Mouse (Mus musculus): ENCODE data around the gene Ttll4. TPM values are rescaled to one million over a fixed set of nuclear protein-coding genes. Genes with fewer than 3 reads are reported as not detected.

Gene Ttll4
- polyA plus RNA-seq, 1 experiment from 2014 or later, result 10.1 TPM

DNA sequence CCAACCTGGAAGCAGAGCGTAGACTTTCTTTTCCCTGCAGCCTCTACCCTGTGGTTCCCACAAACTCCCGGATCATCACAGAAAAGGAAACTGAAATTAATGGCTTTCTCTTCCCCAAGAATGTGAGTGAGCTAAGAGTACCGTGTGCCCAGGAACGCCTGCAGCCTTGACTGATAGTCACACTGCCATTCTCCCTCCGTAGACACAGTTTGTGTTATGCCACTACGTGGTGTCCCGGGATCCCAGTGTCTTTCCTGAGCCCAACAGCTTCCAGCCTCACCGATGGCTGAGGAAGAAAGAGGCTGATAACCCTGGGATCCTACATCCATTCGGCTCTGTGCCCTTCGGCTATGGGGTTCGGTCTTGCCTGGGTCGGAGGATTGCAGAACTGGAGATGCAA is 75.4 kb downstream of the Ttll4 start:
- Histone ChIP-seq H3K4me3 (replicated peaks) (no peak overlapping the region), H3K9me3 (no peaks in the 10 kb centered on the region), H3K4me1 (replicated peaks) (no peaks in the 10 kb centered on the region), H3K4me2 (replicated peaks) (no peak overlapping the region), H3K27me3 (replicated peaks) (no peaks in the 10 kb centered on the region), H3K36me3 (no peaks in the 10 kb centered on the region), H3K9ac (no peak overlapping the region), H3K27ac (no peak overlapping the region)
- no peak for ATAC-seq
- WGBS, result 83% methylated on average over 12 of the region's 12 CpGs

- Histone ChIP-seq H3K27me3 (replicated peaks) (no peaks in the 10 kb centered on the region), H3K4me3 (replicated peaks) (no peak overlapping the region), H3K9ac (no peak overlapping the region), H3K4me1 (replicated peaks) (no peaks in the 10 kb centered on the region), H3K9me3 (no peaks in the 10 kb centered on the region), H3K36me3 (no peaks in the 10 kb centered on the region), H3K27ac (no peak overlapping the region), H3K4me2 (replicated peaks) (no peak overlapping the region)
- no peak for ATAC-seq
- WGBS, result 86% methylated on average over 7 of the region's 7 CpGs
Measured at GRCm38 (mm10) chr1:74737500-74737899, 76.0 kb downstream of the Ttll4 start.

- Histone ChIP-seq H3K4me1 (replicated peaks) (no peaks in the 10 kb centered on the region), H3K9ac (no peak overlapping the region), H3K27ac (no peak overlapping the region), H3K9me3 (no peaks in the 10 kb centered on the region), H3K36me3 (no peaks in the 10 kb centered on the region), H3K27me3 (replicated peaks) (no peaks in the 10 kb centered on the region), H3K4me2 (replicated peaks) (no peak overlapping the region), H3K4me3 (replicated peaks) (no peak overlapping the region)
- no peak for ATAC-seq
- WGBS, result 78% methylated on average over 7 of the region's 7 CpGs
Measured at GRCm38 (mm10) chr1:74740846-74741245, 79.3 kb downstream of the Ttll4 start.

DNA sequence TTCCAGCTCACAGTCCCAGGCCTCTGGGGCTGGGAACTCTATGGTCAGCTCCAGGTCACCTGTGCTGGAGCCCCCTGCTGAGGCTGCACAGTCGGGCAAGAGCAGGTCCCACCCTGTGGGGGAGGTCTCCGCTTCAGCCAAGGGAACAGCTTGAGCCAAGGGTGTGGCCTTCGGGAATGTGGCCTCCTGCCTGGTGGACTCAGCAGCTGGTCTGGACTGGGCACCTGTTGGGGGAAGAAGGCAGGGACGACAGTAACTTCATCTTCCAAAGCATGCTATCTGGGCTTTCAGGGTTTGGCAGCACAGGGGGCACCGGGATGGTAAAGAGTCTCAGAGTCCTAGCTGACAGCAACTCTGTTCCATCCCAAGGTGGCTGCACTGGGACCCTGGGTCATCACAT is 85.8 kb downstream of the Ttll4 start:
- Histone ChIP-seq H3K4me3 (replicated peaks) (no peak overlapping the region), H3K9ac (no peak overlapping the region), H3K9me3 (no peaks in the 10 kb centered on the region), H3K27ac (no peak overlapping the region), H3K4me1 (replicated peaks) (peaks cover 13% of the 10 kb centered on the region), H3K36me3 (no peaks in the 10 kb centered on the region), H3K4me2 (replicated peaks) (no peak overlapping the region), H3K27me3 (replicated peaks) (peaks cover 19% of the 10 kb centered on the region; the same call in 1 of the 2 replicates)
- WGBS, result 59% methylated on average over 5 of the region's 5 CpGs
- ATAC-seq, result no peak

DNA sequence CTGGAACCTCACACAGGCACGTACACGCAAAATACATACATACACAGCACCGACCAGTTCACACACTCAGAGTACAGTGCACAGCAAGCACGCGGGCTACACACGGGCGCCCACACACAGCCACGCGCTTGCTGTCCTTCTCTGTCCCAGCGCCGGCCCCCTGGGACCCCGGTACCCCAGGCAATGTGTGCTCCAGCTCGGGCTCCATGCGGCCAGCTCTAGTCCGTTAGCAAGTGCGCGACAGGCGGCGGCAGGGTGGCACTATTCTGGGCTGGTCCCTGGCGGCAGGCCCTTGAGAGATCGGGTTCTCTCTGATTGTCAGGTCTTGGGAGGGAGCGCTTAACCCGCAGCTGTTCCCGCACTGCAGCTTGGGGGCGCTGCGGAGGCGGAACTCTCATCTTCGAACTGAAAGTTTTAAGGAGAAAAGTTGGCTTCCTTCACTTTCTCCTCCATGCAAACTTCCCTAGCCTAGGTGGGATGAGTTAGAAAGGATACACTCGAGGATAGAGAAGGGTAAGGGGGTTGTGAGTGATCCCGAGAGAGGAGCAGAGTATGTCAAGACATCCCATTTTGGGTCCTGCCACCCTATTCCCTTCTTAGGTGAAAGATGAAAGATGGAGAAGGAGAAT is 87.2 kb downstream of the Ttll4 start, which contains the start of gene Prkag3:
Gene Prkag3, minus strand, starts transcription at position 579 of the 629 bp plus-strand sequence.
- peak within 1 kb of the TSS; percentile 44; the same call in 1 of the 2 replicates for H3K9ac ChIP-seq
- ATAC-seq, result peak; percentile 70
- H3K36me3 ChIP-seq, result no peaks in the 10 kb centered on the region
- no peaks in the 10 kb centered on the region for H3K9me3 ChIP-seq
- WGBS, result 9% methylated on average over 30 of the region's 30 CpGs
- H3K4me2 ChIP-seq (replicated peaks), result peak within 1 kb of the TSS; percentile 55
- no peak within 1 kb of the TSS for H3K27ac ChIP-seq
- peak within 1 kb of the TSS; percentile 20 for H3K4me3 ChIP-seq (replicated peaks)
- H3K4me1 ChIP-seq (replicated peaks), result peaks cover 13% of the 10 kb centered on the region
- H3K27me3 ChIP-seq (replicated peaks), result peaks cover 19% of the 10 kb centered on the region; the same call in 1 of the 2 replicates

- H3K4me1 ChIP-seq (replicated peaks), result peaks cover 13% of the 10 kb centered on the region
- no peak overlapping the region for H3K9ac ChIP-seq
- 54% methylated on average over 7 of the region's 7 CpGs for WGBS
- H3K4me3 ChIP-seq (replicated peaks), result no peak overlapping the region; the same call in 1 of the 2 replicates
- peak; percentile 74 for ATAC-seq
- H3K9me3 ChIP-seq, result no peaks in the 10 kb centered on the region
- H3K27ac ChIP-seq, result no peak overlapping the region
- H3K36me3 ChIP-seq, result no peaks in the 10 kb centered on the region
- H3K4me2 ChIP-seq (replicated peaks), result peak overlapping the region; percentile 55
- H3K27me3 ChIP-seq (replicated peaks), result peaks cover 19% of the 10 kb centered on the region; the same call in 1 of the 2 replicates
Measured at GRCm38 (mm10) chr1:74749301-74749700, 87.8 kb downstream of the Ttll4 start.

DNA sequence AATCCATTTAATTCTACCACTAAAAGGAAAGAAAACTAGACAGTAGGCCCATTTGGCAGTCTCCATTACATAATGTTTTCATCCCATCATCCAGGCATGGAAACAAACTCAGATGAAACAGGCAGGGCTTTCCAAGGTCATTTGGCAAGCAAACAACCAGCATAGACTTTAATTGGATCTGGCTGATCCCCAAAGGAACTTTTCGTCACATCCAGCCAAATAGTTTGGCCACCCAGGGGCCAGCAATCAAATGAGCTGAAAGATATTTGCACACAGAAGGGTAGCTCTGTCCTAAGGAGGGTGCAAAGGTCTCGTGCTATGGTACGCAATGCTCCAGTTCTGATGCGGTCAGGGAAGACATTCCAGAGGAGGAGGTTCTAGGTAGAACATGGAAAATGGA is 89.1 kb downstream of the Ttll4 start:
- Histone ChIP-seq H3K9ac (no peak overlapping the region), H3K4me3 (replicated peaks) (no peak overlapping the region), H3K4me1 (replicated peaks) (peaks cover 13% of the 10 kb centered on the region), H3K36me3 (no peaks in the 10 kb centered on the region), H3K27ac (no peak overlapping the region), H3K4me2 (replicated peaks) (no peak overlapping the region), H3K27me3 (replicated peaks) (peaks cover 19% of the 10 kb centered on the region; the same call in 1 of the 2 replicates), H3K9me3 (no peaks in the 10 kb centered on the region)
- WGBS, result 76% methylated on average over 4 of the region's 4 CpGs
- ATAC-seq, result no peak

DNA sequence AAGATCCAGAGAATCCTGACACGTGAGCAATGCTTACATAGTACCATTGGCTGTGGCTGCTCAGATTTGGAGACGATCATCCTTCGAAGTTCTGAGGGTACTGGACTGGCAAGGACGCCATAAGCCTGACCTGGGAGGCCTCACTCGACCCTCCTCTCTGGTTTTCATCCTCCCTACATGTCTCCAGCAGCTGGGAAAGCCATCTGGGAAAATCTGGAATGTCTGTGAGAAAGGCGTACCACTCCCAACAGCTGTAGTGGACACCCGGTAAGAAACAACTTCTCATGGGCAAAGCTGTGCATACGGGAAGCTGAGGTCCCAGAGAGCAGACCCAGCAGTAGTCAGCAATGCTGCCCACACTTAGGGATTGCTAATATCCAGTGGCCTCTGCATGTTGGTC is 90.6 kb downstream of the Ttll4 start:
- no peaks in the 10 kb centered on the region for H3K36me3 ChIP-seq
- no peak for ATAC-seq
- WGBS, result 79% methylated on average over 8 of the region's 8 CpGs
- H3K27ac ChIP-seq, result no peak overlapping the region
- no peaks in the 10 kb centered on the region for H3K9me3 ChIP-seq
- no peak overlapping the region for H3K9ac ChIP-seq
- no peak overlapping the region for H3K4me3 ChIP-seq (replicated peaks)
- H3K4me1 ChIP-seq (replicated peaks), result peaks cover 13% of the 10 kb centered on the region
- H3K4me2 ChIP-seq (replicated peaks), result no peak overlapping the region
- H3K27me3 ChIP-seq (replicated peaks), result peaks cover 17% of the 10 kb centered on the region; the same call in 1 of the 2 replicates

DNA sequence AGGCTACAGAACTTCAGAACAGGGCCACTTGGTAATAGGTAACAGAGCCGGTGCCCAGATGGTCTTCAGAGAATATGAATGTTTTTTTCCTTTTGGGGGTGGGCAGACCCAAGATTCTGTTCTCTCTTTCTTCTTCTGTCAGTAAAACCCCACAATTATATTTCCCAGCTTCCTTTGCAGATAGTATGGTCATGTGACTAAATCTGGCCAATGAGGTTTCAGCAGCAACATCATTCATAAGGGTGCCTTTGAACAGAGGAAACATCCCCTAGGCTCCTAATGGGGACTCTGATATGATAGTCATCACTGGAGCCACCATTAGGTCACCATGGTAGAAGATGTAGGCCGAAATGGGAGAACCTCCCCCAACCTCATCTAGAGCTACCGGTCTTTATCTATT is 91.3 kb downstream of the Ttll4 start:
- Histone ChIP-seq H3K4me3 (replicated peaks) (no peak overlapping the region), H3K4me1 (replicated peaks) (peaks cover 13% of the 10 kb centered on the region), H3K27ac (no peak overlapping the region), H3K4me2 (replicated peaks) (no peak overlapping the region), H3K9me3 (no peaks in the 10 kb centered on the region), H3K9ac (no peak overlapping the region), H3K36me3 (no peaks in the 10 kb centered on the region), H3K27me3 (replicated peaks) (peaks cover 11% of the 10 kb centered on the region; the same call in 1 of the 2 replicates)
- ATAC-seq, result no peak
- whole genome bisulfite sequencing, result 91% methylated on average over 3 of the region's 3 CpGs

Other genes with a start within 250 kb of the Ttll4 start
- gene Cnot9, start 155.7 kb upstream of the Ttll4 start, polyA plus RNA-seq (2015; fragmentation: Nextera tagmentation; extraction: Ambion mirVana), result 58.9 and 61.4 TPM in 2 replicates
- 0.29 TPM in 1 of 2 replicates, not detected in the other for gene Plcd4, start 118.9 kb upstream of the Ttll4 start, polyA plus RNA-seq (2015; fragmentation: Nextera tagmentation; extraction: Ambion mirVana)
- gene Usp37, start 117.5 kb upstream of the Ttll4 start, polyA plus RNA-seq (2015; fragmentation: Nextera tagmentation; extraction: Ambion mirVana), result 22.2 and 26.0 TPM in 2 replicates
- 4.6 and 5.4 TPM in 2 replicates for gene Zfp142, start 73.5 kb upstream of the Ttll4 start, polyA plus RNA-seq (2015; fragmentation: Nextera tagmentation; extraction: Ambion mirVana)
- gene Bcs1l, start 73.5 kb upstream of the Ttll4 start, polyA plus RNA-seq (2015; fragmentation: Nextera tagmentation; extraction: Ambion mirVana), result 21.9 and 22.1 TPM in 2 replicates
- gene Rnf25, start 60.3 kb upstream of the Ttll4 start, polyA plus RNA-seq (2015; fragmentation: Nextera tagmentation; extraction: Ambion mirVana), result 28.2 and 30.2 TPM in 2 replicates
- 4.0 and 5.3 TPM in 2 replicates for gene Stk36, start 60.3 kb upstream of the Ttll4 start, polyA plus RNA-seq (2015; fragmentation: Nextera tagmentation; extraction: Ambion mirVana)
- 6.0 and 6.3 TPM in 2 replicates for gene Cyp27a1, start 51.8 kb downstream of the Ttll4 start, polyA plus RNA-seq (2015; fragmentation: Nextera tagmentation; extraction: Ambion mirVana)
- gene Prkag3, start 87.5 kb downstream of the Ttll4 start, polyA plus RNA-seq (2015; fragmentation: Nextera tagmentation; extraction: Ambion mirVana), result 0.16 and 0.19 TPM in 2 replicates
- 0.18 and 0.58 TPM in 2 replicates for gene Wnt6, start 110.1 kb downstream of the Ttll4 start, polyA plus RNA-seq (2015; fragmentation: Nextera tagmentation; extraction: Ambion mirVana)
- gene Wnt10a, start 129.8 kb downstream of the Ttll4 start, polyA plus RNA-seq (2015; fragmentation: Nextera tagmentation; extraction: Ambion mirVana), result 0.15 and 0.16 TPM in 2 replicates
- gene Cdk5r2, start 193.2 kb downstream of the Ttll4 start, polyA plus RNA-seq (2015; fragmentation: Nextera tagmentation; extraction: Ambion mirVana), result 0.13 and 0.16 TPM in 2 replicates
- 2.2 and 2.9 TPM in 2 replicates for gene Fev, start 223.7 kb downstream of the Ttll4 start, polyA plus RNA-seq (2015; fragmentation: Nextera tagmentation; extraction: Ambion mirVana)
- gene Cryba2, start 231.4 kb downstream of the Ttll4 start, polyA plus RNA-seq (2015; fragmentation: Nextera tagmentation; extraction: Ambion mirVana), result 1.7 and 3.0 TPM in 2 replicates